Mouse (Mus musculus): ENCODE results near the gene Gdpd5. TPM values are rescaled to one million over a fixed set of nuclear protein-coding genes. Genes with fewer than 3 reads are reported as not detected.
A peak's percentile ranks its signal among the peaks of the same experiment; 100 is the strongest.
"Not testable (repeated sequence)": the region's sequence is repeated elsewhere in the genome, so short reads cannot be mapped to it uniquely, and the experiment has no call there.

Gdpd5 gene
- total and polyA plus RNA-seq, 3 experiments: 0.16 to 0.49 TPM; not detected in 1

- H3K4me3 ChIP-seq (ENCODE audit: low read depth, low read length): no peak overlapping the region
- H3K36me3 ChIP-seq (replicated peaks): no peaks in the 10 kb centered on the region
- ATAC-seq (ENCODE audit: extremely low read depth, insufficient number of reproducible peaks, low FRiP score, poor library complexity, severe bottlenecking) (no peak), DNase-seq (ENCODE audit: low spot score) (peak; percentile 39)
- no peaks in the 10 kb centered on the region for H3K9me3 ChIP-seq (replicated peaks)
- no peak for TF ChIP-seq TAL1 (conservative IDR thresholded peaks at IDR 0.05; ENCODE audit: low read depth, low read length)
- no peak for TF ChIP-seq GATA1 (IDR thresholded peaks at IDR 0.05; ENCODE audit: borderline replicate concordance, low read length)
- peak; percentile 58; the same call in 1 of the 2 replicates for TF ChIP-seq CTCF (IDR thresholded peaks at IDR 0.05; ENCODE audit: low read depth, low read length)
- TF ChIP-seq POLR2AphosphoS5 (IDR thresholded peaks at IDR 0.05; ENCODE audit: insufficient replicate concordance, low read depth, low read length): no peak
- no peak for TF ChIP-seq GATA2 (IDR thresholded peaks at IDR 0.05; ENCODE audit: borderline replicate concordance, low read depth, low read length)
- peaks cover 28% of the 10 kb centered on the region for H3K27me3 ChIP-seq (ENCODE audit: insufficient read depth, low read length)
- no peaks in the 10 kb centered on the region for H3K4me1 ChIP-seq (ENCODE audit: insufficient read depth, low read depth, low read length)
Measured at GRCm38 (mm10) chr7:99365069-99365468, 16.1 kb upstream of the Gdpd5 start.

- no peak for ATAC-seq (ENCODE audit: extremely low read depth, insufficient number of reproducible peaks, low FRiP score, poor library complexity, severe bottlenecking)
- DNase-seq (ENCODE audit: low spot score): no peak
- no peaks in the 10 kb centered on the region for H3K36me3 ChIP-seq (replicated peaks)
- no peak overlapping the region for H3K4me3 ChIP-seq (ENCODE audit: low read depth, low read length)
- no peaks in the 10 kb centered on the region for H3K9me3 ChIP-seq (replicated peaks)
- H3K27me3 ChIP-seq (ENCODE audit: insufficient read depth, low read length): peaks cover 33% of the 10 kb centered on the region
- TF ChIP-seq GATA1 (IDR thresholded peaks at IDR 0.05; ENCODE audit: borderline replicate concordance, low read length) (no peak), GATA2 (IDR thresholded peaks at IDR 0.05; ENCODE audit: borderline replicate concordance, low read depth, low read length) (no peak), CTCF (IDR thresholded peaks at IDR 0.05; ENCODE audit: low read depth, low read length) (no peak), TAL1 (conservative IDR thresholded peaks at IDR 0.05; ENCODE audit: low read depth, low read length) (no peak), POLR2AphosphoS5 (IDR thresholded peaks at IDR 0.05; ENCODE audit: insufficient replicate concordance, low read depth, low read length) (no peak)
- no peaks in the 10 kb centered on the region for H3K4me1 ChIP-seq (ENCODE audit: insufficient read depth, low read depth, low read length)
Measured at GRCm38 (mm10) chr7:99366716-99367115, 14.5 kb upstream of the Gdpd5 start.

- peaks cover 23% of the 10 kb centered on the region for H3K27me3 ChIP-seq (ENCODE audit: insufficient read depth, low read length)
- not testable (repeated sequence) for H3K4me1 ChIP-seq (ENCODE audit: insufficient read depth, low read depth, low read length)
Measured at GRCm38 (mm10) chr7:99374325-99374724, 6.9 kb upstream of the Gdpd5 start.

GRCm38 (mm10) chr7:99375455-99375854, 5.8 kb upstream of the Gdpd5 start:
- Histone ChIP-seq H3K4me3 (ENCODE audit: low read depth, low read length) (no peak overlapping the region), H3K27me3 (ENCODE audit: insufficient read depth, low read length) (peaks cover 28% of the 10 kb centered on the region), H3K4me1 (ENCODE audit: insufficient read depth, low read depth, low read length) (peaks cover 2% of the 10 kb centered on the region), H3K9me3 (replicated peaks) (peaks cover 7% of the 10 kb centered on the region), H3K36me3 (replicated peaks) (no peaks in the 10 kb centered on the region)
- DNase-seq (ENCODE audit: low spot score) (peak; percentile 18), ATAC-seq (ENCODE audit: extremely low read depth, insufficient number of reproducible peaks, low FRiP score, poor library complexity, severe bottlenecking) (no peak)
- peak; percentile 44; the same call in 1 of the 2 replicates for TF ChIP-seq CTCF (IDR thresholded peaks at IDR 0.05; ENCODE audit: low read depth, low read length)
- no peak for TF ChIP-seq TAL1 (conservative IDR thresholded peaks at IDR 0.05; ENCODE audit: low read depth, low read length)
- TF ChIP-seq GATA1 (IDR thresholded peaks at IDR 0.05; ENCODE audit: borderline replicate concordance, low read length): no peak
- no peak for TF ChIP-seq GATA2 (IDR thresholded peaks at IDR 0.05; ENCODE audit: borderline replicate concordance, low read depth, low read length)
- TF ChIP-seq POLR2AphosphoS5 (IDR thresholded peaks at IDR 0.05; ENCODE audit: insufficient replicate concordance, low read depth, low read length): no peak

More at GRCm38 (mm10) chr7:99374325-99374724, 6.9 kb upstream of the Gdpd5 start:
- H3K4me3 ChIP-seq (ENCODE audit: low read depth, low read length); H3K36me3 ChIP-seq (replicated peaks); ATAC-seq (ENCODE audit: extremely low read depth, insufficient number of reproducible peaks, low FRiP score, poor library complexity, severe bottlenecking); H3K9me3 ChIP-seq (replicated peaks); DNase-seq (ENCODE audit: low spot score): not testable (repeated sequence)

GRCm38 (mm10) chr7:99378870-99379269, 2.3 kb upstream of the Gdpd5 start:
- no peak for ATAC-seq (ENCODE audit: extremely low read depth, insufficient number of reproducible peaks, low FRiP score, poor library complexity, severe bottlenecking)
- peaks cover 50% of the 10 kb centered on the region for H3K27me3 ChIP-seq (ENCODE audit: insufficient read depth, low read length)
- TF ChIP-seq TAL1 (conservative IDR thresholded peaks at IDR 0.05; ENCODE audit: low read depth, low read length): no peak
- TF ChIP-seq CTCF (IDR thresholded peaks at IDR 0.05; ENCODE audit: low read depth, low read length): no peak
- no peak for TF ChIP-seq GATA2 (IDR thresholded peaks at IDR 0.05; ENCODE audit: borderline replicate concordance, low read depth, low read length)
- no peak for TF ChIP-seq POLR2AphosphoS5 (IDR thresholded peaks at IDR 0.05; ENCODE audit: insufficient replicate concordance, low read depth, low read length)
- TF ChIP-seq GATA1 (IDR thresholded peaks at IDR 0.05; ENCODE audit: borderline replicate concordance, low read length): no peak

GRCm38 (mm10) chr7:99380491-99381213, 562 bp upstream of the Gdpd5 start:
- Histone ChIP-seq H3K4me1 (ENCODE audit: insufficient read depth, low read depth, low read length) (peaks cover 19% of the 10 kb centered on the region), H3K27me3 (ENCODE audit: insufficient read depth, low read length) (peaks cover 55% of the 10 kb centered on the region), H3K36me3 (replicated peaks) (no peaks in the 10 kb centered on the region), H3K4me3 (ENCODE audit: low read depth, low read length) (peak overlapping the region; percentile 69; the same call in 1 of the 2 replicates), H3K9me3 (replicated peaks) (peaks cover 7% of the 10 kb centered on the region)
- peak; percentile 31; the same call in 1 of the 2 replicates for ATAC-seq (ENCODE audit: extremely low read depth, insufficient number of reproducible peaks, low FRiP score, poor library complexity, severe bottlenecking)
- peak; percentile 7 for DNase-seq (ENCODE audit: low spot score)
- TF ChIP-seq GATA1 (IDR thresholded peaks at IDR 0.05; ENCODE audit: borderline replicate concordance, low read length) (no peak), TAL1 (conservative IDR thresholded peaks at IDR 0.05; ENCODE audit: low read depth, low read length) (no peak), POLR2AphosphoS5 (IDR thresholded peaks at IDR 0.05; ENCODE audit: insufficient replicate concordance, low read depth, low read length) (no peak), GATA2 (IDR thresholded peaks at IDR 0.05; ENCODE audit: borderline replicate concordance, low read depth, low read length) (no peak), CTCF (IDR thresholded peaks at IDR 0.05; ENCODE audit: low read depth, low read length) (no peak)

More at GRCm38 (mm10) chr7:99378870-99379269, 2.3 kb upstream of the Gdpd5 start:
- Histone ChIP-seq H3K4me1 (ENCODE audit: insufficient read depth, low read depth, low read length) (peaks cover 19% of the 10 kb centered on the region), H3K9me3 (replicated peaks) (peaks cover 7% of the 10 kb centered on the region), H3K36me3 (replicated peaks) (no peaks in the 10 kb centered on the region), H3K4me3 (ENCODE audit: low read depth, low read length) (no peak overlapping the region)
- no peak for DNase-seq (ENCODE audit: low spot score)
